Mouse (Mus musculus) cerebellum, postnatal 36 days (tissue): ENCODE measurements around the gene Gm45783.
"Not testable (repeated sequence)": the region's sequence is repeated elsewhere in the genome, so short reads cannot be mapped to it uniquely, and the experiment has no call there.

ENCODE experiments used
- DNase-seq, 2 experiments: peaks; one replicate each; pipeline ENCODE4 v3.0.0; 2021 to 2022; ENCODE audit warnings: mixed read lengths in 2 of 2

Gm45783 gene

GRCm38 (mm10) chr7:7374431-7374830 is at the start of gene Gm45783:
Gene Gm45783, minus strand, starts transcription at chr7:7374573.
- not testable (repeated sequence) for DNase-seq

GRCm38 (mm10) chr7:7399603-7400002 is 25.2 kb upstream of the Gm45783 start, which contains the start of gene Vmn2r31:
Gene Vmn2r31, minus strand, starts transcription at chr7:7399703.
- not testable (repeated sequence) for DNase-seq

GRCm38 (mm10) chr7:7337509-7337908 is 36.9 kb downstream of the Gm45783 start, which contains the start of gene Vmn2r30:
Gene Vmn2r30, minus strand, starts transcription at chr7:7337609.
- not testable (repeated sequence) for DNase-seq

GRCm38 (mm10) chr7:7295595-7295994 is 78.8 kb downstream of the Gm45783 start:
- peak; percentile 48 to 66 for DNase-seq
